Mouse (Mus musculus) 416B (cell line): Measurements from ENCODE around the gene Psg27.
"Not testable (repeated sequence)": the region's sequence is repeated elsewhere in the genome, so short reads cannot be mapped to it uniquely, and the experiment has no call there.

Source experiments
- DNase-seq: peaks from one replicate; pipeline ENCODE4 v3.0.0; 2011; ENCODE audit warnings: low read depth

Gene Psg27

DNA sequence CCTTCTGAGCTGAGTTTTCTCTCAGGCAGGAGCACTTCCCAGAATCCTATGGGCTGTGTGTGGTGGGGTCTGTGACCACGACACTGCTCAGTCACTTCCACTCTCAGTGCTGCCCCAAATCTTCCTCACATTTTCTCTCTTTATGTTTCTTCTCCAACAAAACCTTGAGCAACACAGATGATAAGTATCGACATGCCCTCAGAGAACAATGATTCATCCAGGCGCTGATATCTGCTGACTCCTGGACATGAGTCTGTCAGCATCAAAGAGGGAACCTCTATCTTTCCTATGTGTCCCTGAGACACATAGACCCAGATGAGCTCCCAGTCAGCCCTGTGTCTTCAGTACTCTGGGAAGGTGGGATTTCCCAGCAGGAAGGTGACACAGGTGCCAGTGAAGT is at the start of gene Psg27:
Psg27 (minus strand) TSS at position 101 of the 400 bp plus-strand sequence.
- no peak for DNase-seq

DNA sequence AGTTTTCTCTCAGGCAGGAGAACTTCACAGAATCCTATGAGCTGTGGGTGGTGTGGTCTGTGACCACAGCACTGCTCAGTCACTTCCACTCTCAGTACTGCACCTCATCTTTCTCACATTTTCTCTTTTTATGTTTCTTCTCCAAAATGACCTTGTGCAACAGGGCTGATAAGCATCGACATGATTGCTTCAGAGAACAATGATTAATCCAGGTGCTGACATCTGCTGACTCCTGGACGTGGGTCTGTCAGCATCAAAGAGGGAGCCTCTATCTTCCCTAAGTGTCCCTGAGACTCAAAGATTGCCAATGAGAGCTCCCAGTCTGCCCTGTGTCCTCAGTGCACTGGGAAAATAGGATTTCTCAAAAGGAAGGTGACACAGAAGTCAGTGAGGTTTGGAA is 49.3 kb upstream of the Psg27 start, which contains the start of gene Psg23:
Psg23 (minus strand) TSS at position 101 of the 400 bp plus-strand sequence.
- DNase-seq, result not testable (repeated sequence)

DNA sequence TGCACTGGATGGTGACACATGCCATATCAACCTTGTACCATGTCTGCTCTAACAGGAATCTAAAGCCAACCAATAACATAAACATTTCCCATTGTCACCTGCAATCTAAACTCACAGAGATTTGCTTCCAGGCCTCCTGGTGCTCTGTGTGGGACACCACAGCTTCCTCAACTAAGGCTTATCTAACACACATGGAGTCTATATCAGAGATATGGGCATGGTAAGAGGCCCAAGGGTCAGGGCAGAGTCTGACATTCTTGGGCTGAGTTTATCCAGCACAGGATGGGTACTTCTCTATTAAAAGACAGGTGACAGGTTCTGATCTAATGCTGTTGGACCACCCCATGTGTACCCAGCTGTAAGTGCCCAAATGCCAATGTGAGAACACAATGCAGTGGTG is 7.3 kb downstream of the Psg27 start:
- no peak for DNase-seq

GRCm38 (mm10) chr7:18555751-18556150 is 11.4 kb downstream of the Psg27 start:
- not testable (repeated sequence) for DNase-seq

DNA sequence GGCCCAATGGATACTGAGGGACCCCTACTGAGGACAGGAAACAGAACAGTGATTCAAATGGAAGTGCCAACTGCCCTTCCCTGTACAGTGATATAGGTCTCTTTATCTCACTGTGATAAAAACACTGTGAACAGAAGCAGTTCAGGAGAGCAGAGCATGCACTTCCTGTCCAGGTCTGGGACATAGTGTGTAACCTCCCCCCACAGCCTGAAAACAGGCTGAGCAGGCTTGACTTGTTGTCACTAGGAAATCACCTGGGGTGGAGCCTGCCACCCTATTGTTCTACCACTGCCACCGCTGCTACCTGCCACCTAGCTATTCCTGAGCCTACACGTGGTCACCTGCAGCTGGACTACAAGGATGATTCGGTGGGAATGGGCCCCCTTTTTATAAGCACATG is 33.7 kb downstream of the Psg27 start:
- no peak for DNase-seq

DNA sequence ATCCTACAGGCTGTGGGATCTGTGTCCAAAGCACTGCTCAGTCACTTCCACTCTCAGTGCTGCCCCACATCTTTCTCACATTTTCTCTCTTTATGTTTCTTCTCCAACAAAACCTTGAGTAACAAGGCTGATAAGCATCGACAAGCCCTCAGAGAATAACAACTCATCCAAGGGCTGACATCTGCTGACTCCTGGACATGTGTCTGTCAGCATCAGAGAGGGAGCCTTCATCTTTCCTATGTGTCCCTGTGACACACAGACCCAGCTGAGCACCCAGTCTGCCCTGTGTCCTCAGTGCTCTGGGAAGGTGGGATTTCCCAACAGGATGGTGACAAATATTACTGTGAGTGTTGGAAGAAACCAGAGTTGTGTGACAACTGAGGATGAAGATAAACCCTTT is 34.9 kb downstream of the Psg27 start, which contains the start of gene Psg25:
Psg25 (minus strand) TSS at position 101 of the 400 bp plus-strand sequence.
- DNase-seq, result no peak

GRCm38 (mm10) chr7:18524668-18525067 is 42.4 kb downstream of the Psg27 start:
- DNase-seq, result no peak

- not testable (repeated sequence) for DNase-seq
Observed at GRCm38 (mm10) chr7:18512848-18513247, 54.3 kb downstream of the Psg27 start.

- not testable (repeated sequence) for DNase-seq
Observed at GRCm38 (mm10) chr7:18512417-18512816, 54.7 kb downstream of the Psg27 start.

DNA sequence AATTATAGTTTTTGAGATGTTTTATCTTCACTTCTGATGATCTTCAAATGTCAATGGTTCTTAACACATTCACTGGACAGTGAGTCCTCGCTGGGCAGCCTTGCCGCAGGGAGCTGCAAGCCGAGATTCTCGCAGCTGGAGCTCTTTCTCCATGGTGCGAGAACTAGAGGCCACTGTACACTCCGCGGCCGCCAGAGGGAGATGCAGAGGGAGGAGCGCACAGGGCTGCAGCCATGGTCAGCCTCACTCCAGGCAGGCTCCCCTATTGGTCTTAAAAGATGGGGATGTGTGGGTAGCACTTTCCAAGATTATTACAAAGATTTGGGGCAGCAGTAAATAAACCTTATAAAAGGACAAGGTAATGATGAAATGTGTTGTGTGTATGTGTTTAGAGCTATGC is 55.6 kb downstream of the Psg27 start:
- DNase-seq, result peak; percentile 12
